Comparison of ENCODE assay signal across 8 mouse cellular contexts in genomic region chr2:131063404-131063864, GRCm38 (mm10). TPM values are rescaled to one million over a fixed set of nuclear protein-coding genes. Genes with fewer than 3 reads are reported as not detected.
DNase-seq lines count a peak whose midpoint lies in the region; ATAC-seq and TF ChIP-seq lines count a peak whose summit lies in the region.

Adam33 (minus strand) TSS chr2:131063814.

- peak within 1 kb of the TSS; percentile 70 for H3K4me2 ChIP-seq in heart, embryonic 15.5 days
- 0 out of 2 replicates have a peak within 1 kb of the TSS, but pooled peaks have one; percentile 21 for H3K4me2 ChIP-seq in liver, embryonic 14.5 days (ENCODE audit: low read depth)

- 2% methylated on average over 27 of the region's 27 CpGs for WGBS in heart, embryonic 15.5 days
- 4% methylated on average over 22 of the region's 27 CpGs for WGBS in liver, embryonic 14.5 days (ENCODE audit: insufficient replicate concordance)

- no peaks in the 10 kb centered on the region for H3K36me3 ChIP-seq in heart, embryonic 15.5 days
- no peaks in the 10 kb centered on the region for H3K36me3 ChIP-seq in liver, embryonic 14.5 days (replicated peaks; ENCODE audit: control insufficient read depth, insufficient read depth, low read depth)

- H3K4me3 ChIP-seq in heart, embryonic 15.5 days, result peak within 1 kb of the TSS; percentile 41
- no peak within 1 kb of the TSS for H3K4me3 ChIP-seq in liver, embryonic 14.5 days (ENCODE audit: insufficient read depth in 1 of 2, low read depth in 2 of 2, low read length in 2 of 2)

- H3K27ac ChIP-seq in heart, embryonic 15.5 days, result no peak within 1 kb of the TSS
- no peak within 1 kb of the TSS for H3K27ac ChIP-seq in liver, embryonic 14.5 days

- no peak for TF ChIP-seq EP300 in liver, embryonic 14.5 days (IDR thresholded peaks at IDR 0.05; ENCODE audit: low read depth)

- peak within 1 kb of the TSS; percentile 44; the same call in 1 of the 2 replicates for H3K9ac ChIP-seq in heart, embryonic 15.5 days
- H3K9ac ChIP-seq in liver, embryonic 14.5 days (replicated peaks), result no peak within 1 kb of the TSS

- no peaks in the 10 kb centered on the region for H3K9me3 ChIP-seq in heart, embryonic 15.5 days (replicated peaks)
- H3K9me3 ChIP-seq in liver, embryonic 14.5 days (ENCODE audit: control insufficient read depth, low read length), result no peaks in the 10 kb centered on the region

- H3K27me3 ChIP-seq in heart, embryonic 15.5 days, result peaks cover 35% of the 10 kb centered on the region
- peaks cover 27% of the 10 kb centered on the region for H3K27me3 ChIP-seq in liver, embryonic 14.5 days (ENCODE audit: control insufficient read depth, insufficient read depth, low read length)

- no peak for TF ChIP-seq CTCF in liver, embryonic 14.5 days (IDR thresholded peaks at IDR 0.05; ENCODE audit: low read depth)

- peak; percentile 57 for ATAC-seq in common myeloid progenitor, adult 5-6 weeks (replicated peaks; ENCODE audit: low read depth, poor library complexity, severe bottlenecking)
- no peak for ATAC-seq in heart, embryonic 15.5 days (replicated peaks; ENCODE audit: insufficient number of reproducible peaks, insufficient read depth, low FRiP score, low read depth)
- ATAC-seq in liver, embryonic 14.5 days (ENCODE audit: insufficient read depth), result no peak

- H3K4me1 ChIP-seq in heart, embryonic 15.5 days (replicated peaks), result peaks cover 50% of the 10 kb centered on the region
- H3K4me1 ChIP-seq in liver, embryonic 14.5 days (replicated peaks; ENCODE audit: control insufficient read depth in 2 of 2, insufficient read depth in 2 of 2, low read length in 1 of 2), result no peaks in the 10 kb centered on the region

- DNase-seq in kidney, postnatal 14 days, result peak; percentile 22
- DNase-seq in kidney, adult 18-20 months, result no peak
- no peak for DNase-seq in liver, embryonic 14.5 days (ENCODE audit: low read depth in 3 of 3, low spot score in 3 of 3)
- peak; percentile 29 for DNase-seq in yolk sac, embryonic 10.5 days (ENCODE audit: low spot score)
- no peak for DNase-seq in frontal cortex, postnatal 10 days (ENCODE audit: low spot score in 2 of 2)
- no peak for DNase-seq in cerebellum, adult 18-20 months

RNA-seq across cellular contexts. Expression of gene Adam33, which starts in this region (rescaled TPM):
- total RNA-seq in common myeloid progenitor, adult 5-6 weeks (2017), result not detected in 2 replicates
- polyA plus RNA-seq in heart, embryonic 15.5 days (2015; fragmentation: Nextera tagmentation; extraction: Ambion mirVana), result 13.5 and 16.5 TPM in 2 replicates
- polyA plus RNA-seq in liver, embryonic 14.5 days (2012; rRNA removed), result 0.31 and 0.67 TPM in 2 replicates
- 0.17 and 0.43 TPM in 2 replicates for polyA plus RNA-seq in liver, embryonic 14.5 days (2014; fragmentation: Nextera tagmentation; extraction: Ambion mirVana)

Comparison
In these comparisons a context has a peak if more than half of its experiments do, and no peak if none do; other contexts are left out.
1. DNase-seq: peak in kidney, postnatal 14 days (single experiment) and yolk sac, embryonic 10.5 days (single experiment); none in kidney, adult 18-20 months (single experiment), liver, embryonic 14.5 days (0 of 3), frontal cortex, postnatal 10 days (0 of 2) and cerebellum, adult 18-20 months (0 of 2).
2. Peak in ATAC-seq in common myeloid progenitor, adult 5-6 weeks; RNA of the gene not detected or under 1 TPM.